Mouse (Mus musculus) cortical plate, adult 2 months (tissue): ENCODE results near the gene Cth. TPM values are rescaled to one million over a fixed set of nuclear protein-coding genes. Genes with fewer than 3 reads are reported as not detected.

Experiments
- H3K27ac ChIP-seq: fragments of 200-500 bp; 2 replicates; pipeline ENCODE4 v1.5.1; 2012; ENCODE audit warnings: low read length, control low read depth, inconsistent platforms; ENCODE audit not compliant: insufficient read depth
- H3K4me1 ChIP-seq: fragments of 200-500 bp; 2 replicates; pipeline ENCODE4 v1.6.1; 2011; ENCODE audit warnings: low read length; ENCODE audit not compliant: control insufficient read depth, insufficient read depth
- H3K4me3 ChIP-seq: fragments of 200-500 bp; 2 replicates; pipeline ENCODE4 v1.5.1; 2011; ENCODE audit warnings: mild to moderate bottlenecking, low read length, control low read depth; ENCODE audit not compliant: insufficient read depth
- CTCF ChIP-seq: fragments of 200-500 bp; IDR thresholded peaks from 2 replicates; pipeline ENCODE4 v1.5.1; 2011; ENCODE audit warnings: mild to moderate bottlenecking, control low read depth, low read length; ENCODE audit not compliant: insufficient read depth; ENCODE audit errors: extremely low read depth
- POLR2A ChIP-seq: fragments of 200-500 bp; IDR thresholded peaks from 2 replicates; pipeline ENCODE4 v1.6.1; 2011; ENCODE audit warnings: mild to moderate bottlenecking, low read length, control low read depth; ENCODE audit not compliant: insufficient read depth; ENCODE audit errors: extremely low read depth
- polyA plus RNA-seq: library from polyadenylated mRNA; depleted of rRNA; stranded (reverse); fragments of >200 nt; gene quantifications from 2 replicates; pipeline ENCODE4 v1.2.3, GENCODE M21; 2012; rRNA removed

Cth gene
- polyA plus RNA-seq, 1 experiment: 7.2 TPM

DNA sequence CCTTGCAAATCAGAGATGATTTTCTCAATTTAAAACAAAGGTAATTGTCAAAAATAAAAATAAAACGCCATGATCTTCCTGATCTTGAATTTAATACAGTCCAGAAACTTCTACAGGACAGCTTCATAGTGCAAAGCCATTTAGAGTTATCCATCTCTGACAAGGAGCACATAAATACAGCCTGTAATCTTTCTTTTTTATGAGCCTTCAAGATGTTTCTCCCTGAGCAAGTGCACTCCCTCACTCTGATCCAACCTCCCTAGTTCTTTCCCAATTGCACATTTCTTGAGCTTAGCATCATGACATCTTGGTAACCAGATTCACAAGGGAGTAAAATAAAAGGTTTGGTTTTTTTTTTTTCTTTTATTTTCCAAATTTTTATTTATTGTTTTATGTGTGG, 72.1 kb downstream of the Cth start:
- H3K4me3 ChIP-seq: no peak overlapping the region
- TF ChIP-seq CTCF (no peak), POLR2A (no peak)
- no peaks in the 10 kb centered on the region for H3K4me1 ChIP-seq
- no peak overlapping the region for H3K27ac ChIP-seq

DNA sequence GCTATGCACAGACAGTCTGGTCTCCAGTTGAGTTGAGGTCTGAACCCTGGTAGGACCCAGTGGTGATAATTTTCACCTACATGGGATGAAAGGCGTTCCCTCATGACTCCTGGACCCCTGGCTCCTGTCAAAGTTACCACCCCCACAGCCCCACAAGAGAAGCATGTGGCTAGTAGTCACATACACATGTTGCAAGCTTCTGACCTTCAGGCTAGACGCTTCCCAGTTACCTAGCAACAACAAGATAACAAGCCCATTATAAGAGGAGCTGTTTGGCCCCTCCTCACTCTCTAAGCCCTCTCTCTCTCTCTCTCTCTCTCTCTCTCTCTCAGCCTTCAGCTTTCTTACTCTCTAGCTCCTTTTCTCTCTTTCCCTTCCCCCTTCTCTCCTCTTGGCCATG, 76.4 kb downstream of the Cth start:
- TF ChIP-seq CTCF: no peak
- TF ChIP-seq POLR2A: no peak
- H3K27ac ChIP-seq: no peak overlapping the region
- no peaks in the 10 kb centered on the region for H3K4me1 ChIP-seq
- no peak overlapping the region for H3K4me3 ChIP-seq

DNA sequence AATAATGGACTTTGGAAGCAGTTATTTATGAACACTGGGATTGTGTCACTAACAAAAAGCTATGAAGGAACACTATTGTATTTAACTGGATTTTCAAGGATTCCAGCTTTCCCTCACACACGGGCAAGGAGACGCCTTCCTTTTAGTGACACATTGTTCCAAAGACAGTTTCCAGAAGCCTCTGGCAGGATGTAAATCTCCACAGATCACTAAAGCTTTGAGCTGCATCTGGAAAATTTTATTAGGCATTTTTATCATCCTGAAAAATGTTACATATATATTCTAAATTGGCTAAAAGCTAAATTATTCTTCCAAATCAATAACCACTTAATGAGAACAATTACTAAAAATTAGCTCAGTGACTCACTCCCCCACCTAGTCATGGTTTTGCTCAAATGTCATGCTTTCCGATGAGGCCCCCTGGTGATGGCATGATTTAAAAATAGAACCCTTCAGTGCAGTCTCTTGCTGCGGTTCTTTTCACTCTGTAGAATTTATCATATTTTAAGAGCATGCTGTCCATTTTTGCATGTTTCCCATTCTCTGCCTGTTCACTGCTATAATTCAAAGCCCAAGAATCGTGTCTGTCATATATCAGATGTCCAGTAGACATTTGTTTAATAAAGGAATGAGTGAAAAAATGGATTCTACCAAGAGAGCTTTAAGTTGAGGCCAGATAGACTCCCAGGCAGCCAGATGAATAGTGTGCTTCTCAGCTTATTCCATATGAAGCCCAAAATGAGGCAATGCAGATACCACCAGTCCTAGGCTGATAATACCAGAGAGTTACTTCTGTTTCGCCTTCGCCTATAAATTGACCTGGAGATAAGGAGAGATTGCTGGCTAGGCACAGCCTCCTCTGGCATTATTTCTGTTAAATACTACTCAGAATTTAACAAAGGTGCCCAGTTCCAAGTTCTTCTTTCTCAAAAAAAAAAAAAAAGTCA, 77.3 kb downstream of the Cth start:
- Histone ChIP-seq H3K27ac (no peak overlapping the region), H3K4me3 (no peak overlapping the region), H3K4me1 (no peaks in the 10 kb centered on the region)
- TF ChIP-seq POLR2A (no peak), CTCF (no peak)

Other genes with a start within 250 kb of the Cth start
- gene Ankrd13c, start 22.2 kb upstream of the Cth start, polyA plus RNA-seq: 48.6 and 50.7 TPM in 2 replicates
- 432 and 510 TPM in 2 replicates for gene Srsf11, start 111.6 kb upstream of the Cth start, polyA plus RNA-seq
- 22.3 and 23.5 TPM in 2 replicates for gene Lrrc40, start 111.6 kb upstream of the Cth start, polyA plus RNA-seq